Mouse (Mus musculus): ENCODE data around the gene Prdm1.

Gene Prdm1

DNA sequence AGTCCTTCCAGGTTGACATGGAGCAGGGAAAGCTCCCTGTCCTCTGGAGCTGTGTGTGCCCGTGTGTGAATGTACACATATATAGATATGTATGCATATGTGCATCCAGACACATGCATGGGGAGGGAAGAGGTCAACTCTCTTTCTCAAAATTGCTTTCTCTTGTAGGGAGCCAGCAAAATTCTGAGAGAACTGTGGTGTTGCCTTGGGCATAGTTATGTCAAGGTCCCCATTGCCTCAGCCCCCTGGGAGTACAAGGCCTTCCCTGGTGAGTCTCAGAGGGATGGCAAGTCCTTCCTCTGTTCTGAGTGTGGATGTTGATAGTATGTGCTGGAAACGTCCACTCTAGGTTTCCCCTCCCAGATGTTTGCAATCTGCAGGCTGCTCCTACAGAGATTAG lies 109.4 kb downstream of the Prdm1 start:
- DNase-seq (ENCODE audit: low spot score), result no peak

GRCm38 (mm10) chr10:44415576-44415975 lies 112.7 kb downstream of the Prdm1 start:
- DNase-seq (ENCODE audit: low spot score), result no peak

DNA sequence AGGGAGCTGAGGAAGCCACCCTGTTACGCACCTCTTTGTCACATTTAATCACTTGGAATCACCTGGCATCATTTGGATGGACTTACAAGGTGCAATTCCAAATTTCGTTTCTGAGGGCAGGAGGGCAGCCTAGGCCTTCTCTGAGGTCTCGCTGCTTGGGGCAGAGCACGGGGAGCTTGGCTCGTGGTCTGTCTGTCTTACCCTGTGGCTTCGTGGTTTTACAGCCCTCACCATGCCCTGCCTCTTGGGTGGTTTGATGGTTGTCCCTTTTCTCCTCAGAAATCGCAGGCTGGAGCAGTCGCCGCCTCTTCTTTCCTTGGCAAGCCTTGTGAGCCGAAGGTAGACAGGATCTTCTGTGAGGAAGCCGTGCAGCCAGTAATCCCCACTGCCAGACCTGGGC lies 118.3 kb downstream of the Prdm1 start:
- no peak for DNase-seq (ENCODE audit: low spot score)

DNA sequence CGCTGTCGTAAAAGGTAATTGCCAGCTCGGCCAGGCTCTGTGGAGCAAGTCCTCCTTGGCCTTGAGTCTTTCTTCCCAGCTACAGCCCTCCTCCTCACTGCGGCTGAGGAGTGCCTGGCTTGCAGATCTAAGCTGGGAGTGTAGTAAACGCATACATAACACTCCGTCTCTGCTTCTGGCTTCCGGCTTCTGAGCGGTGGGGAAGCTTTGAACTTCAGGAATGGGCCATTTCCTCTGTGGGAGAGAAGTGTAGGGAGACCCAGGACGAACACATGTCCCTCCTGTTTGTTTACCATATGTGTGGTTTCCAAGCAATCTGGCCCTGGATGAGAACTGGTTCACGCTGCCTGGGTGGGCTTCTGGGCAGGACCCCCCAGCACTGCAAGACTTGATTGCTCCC lies 119.2 kb downstream of the Prdm1 start:
- no peak for DNase-seq (ENCODE audit: low spot score)

- DNase-seq (ENCODE audit: low spot score), result no peak
Observed at GRCm38 (mm10) chr10:44403415-44403814, 124.9 kb downstream of the Prdm1 start.

DNA sequence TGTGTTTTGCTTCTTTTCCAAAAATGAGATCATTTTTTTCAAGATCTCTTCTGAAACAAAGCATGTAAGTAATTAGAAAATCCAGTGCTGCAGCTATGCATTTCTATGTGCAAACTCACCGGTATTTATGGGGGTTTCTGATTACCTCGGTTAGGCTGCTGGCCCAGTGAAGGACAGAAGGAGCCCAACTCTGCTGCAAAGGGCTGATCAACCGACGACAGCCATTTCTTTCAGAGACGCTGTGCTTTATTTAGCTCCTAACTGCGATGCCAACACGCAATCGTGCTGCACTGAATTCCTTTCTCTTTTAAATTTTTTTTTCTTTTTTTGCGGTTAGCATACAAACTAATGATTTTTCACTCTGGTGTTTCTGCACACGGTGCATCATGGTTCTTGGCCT lies 126.7 kb downstream of the Prdm1 start:
- no peak for DNase-seq (ENCODE audit: low spot score)

DNA sequence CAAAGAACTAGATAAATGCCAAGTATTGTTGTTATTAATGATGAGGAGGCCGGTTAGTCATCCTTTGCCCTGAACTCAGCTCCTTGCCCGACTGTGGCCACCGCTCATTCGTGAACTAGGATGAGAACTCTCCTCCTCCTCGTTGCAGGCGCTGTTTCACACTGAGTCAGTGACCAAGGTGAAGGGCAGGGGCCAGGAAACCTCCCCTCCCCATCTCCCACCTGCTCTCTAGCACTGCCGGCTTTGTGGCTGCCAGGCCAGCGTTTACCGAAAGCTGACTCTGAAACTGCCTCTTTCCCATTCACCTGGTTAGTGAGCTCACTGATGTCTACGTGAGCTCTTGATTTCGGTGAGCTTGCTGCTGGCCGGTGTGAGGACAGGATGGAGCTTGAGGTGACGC lies 127.7 kb downstream of the Prdm1 start:
- no peak for DNase-seq (ENCODE audit: low spot score)

DNA sequence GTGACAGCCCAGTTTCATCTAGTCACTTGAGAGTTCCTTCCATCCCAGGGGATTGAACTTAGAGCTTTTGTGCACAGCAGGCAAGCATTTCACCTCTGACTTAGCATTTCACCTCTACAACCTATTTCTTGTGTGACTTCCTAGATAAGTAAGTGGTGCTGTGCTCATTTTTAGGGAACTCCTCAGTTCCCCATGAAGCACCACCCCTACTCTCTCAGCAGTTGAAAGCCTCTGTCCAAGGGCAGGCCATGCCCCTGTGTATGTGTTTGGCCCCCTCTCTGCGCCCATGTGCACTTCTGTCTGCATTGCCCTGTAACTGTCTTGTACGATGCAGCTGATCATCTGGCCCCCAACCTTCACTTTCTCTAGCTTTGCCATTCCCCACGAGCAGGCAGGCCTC lies 128.2 kb downstream of the Prdm1 start:
- no peak for DNase-seq (ENCODE audit: low spot score)

DNA sequence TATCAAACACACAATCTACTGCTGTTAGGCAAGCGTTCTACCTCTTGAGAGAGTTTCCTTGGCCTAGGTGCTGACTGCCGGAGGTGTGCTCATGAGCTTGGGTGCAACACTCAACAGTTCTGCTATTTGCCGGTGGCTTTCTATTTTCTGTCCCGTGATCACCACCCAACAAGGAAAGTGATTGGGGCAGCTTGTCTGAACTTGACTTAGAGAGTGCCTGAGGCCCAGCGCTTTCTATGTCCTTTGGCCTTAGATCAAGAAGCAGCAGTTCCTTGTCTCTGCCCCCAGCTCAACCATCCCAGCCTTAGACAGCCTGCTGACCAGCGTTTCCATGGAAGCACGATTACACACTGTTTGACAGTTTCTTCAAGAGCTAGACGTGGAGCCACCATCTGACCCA lies 135.4 kb downstream of the Prdm1 start:
- DNase-seq (ENCODE audit: low spot score), result no peak

GRCm38 (mm10) chr10:44391509-44392290 lies 136.6 kb downstream of the Prdm1 start:
- DNase-seq (ENCODE audit: low spot score), result no peak

DNA sequence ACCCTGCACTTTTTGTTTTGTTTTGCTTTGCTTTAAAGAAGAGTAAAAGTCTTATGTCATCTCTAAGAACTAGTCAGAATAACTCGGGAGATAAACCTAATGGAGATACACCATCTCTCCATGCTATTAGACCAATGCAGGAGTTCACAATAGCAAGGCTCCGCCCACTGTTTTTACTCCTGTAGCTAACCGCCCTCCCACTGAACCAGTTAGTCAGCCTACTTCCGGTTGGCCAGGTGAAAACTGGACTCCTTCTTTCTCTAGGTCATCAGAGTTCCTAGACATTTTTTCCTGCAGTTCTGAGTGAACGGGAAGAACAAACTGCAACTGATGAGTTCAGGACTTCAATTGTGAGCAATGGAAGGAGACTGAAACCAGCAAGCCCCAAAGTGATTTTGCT lies 138.0 kb downstream of the Prdm1 start:
- DNase-seq (ENCODE audit: low spot score), result no peak

- no peak for DNase-seq (ENCODE audit: low spot score)
Observed at GRCm38 (mm10) chr10:44388706-44389233, 139.5 kb downstream of the Prdm1 start.

All from testis, postnatal 10 days (tissue).